Mouse (Mus musculus): ENCODE results near the gene 9230102O04Rik.

- TF ChIP-seq CHD2 (IDR thresholded peaks at IDR 0.05; ENCODE audit: low read depth, low read length), result no peak
- TF ChIP-seq HCFC1 (IDR thresholded peaks at IDR 0.05; ENCODE audit: borderline replicate concordance, insufficient read depth, low read length), result no peak
- no peak for TF ChIP-seq ZC3H11A (IDR thresholded peaks at IDR 0.05; ENCODE audit: borderline replicate concordance, low read depth, low read length)
- TF ChIP-seq ZNF384 (IDR thresholded peaks at IDR 0.05; ENCODE audit: low read depth, low read length), result no peak
Measured at GRCm38 (mm10) chr2:9888913-9889650, at the start of gene 9230102O04Rik.

Data from ES-E14 (cell line).